Mouse (Mus musculus) lung, adult 2 months (tissue): ENCODE data around the gene CK137956. TPM values are rescaled to one million over a fixed set of nuclear protein-coding genes. Genes with fewer than 3 reads are reported as not detected.

Experiments
- DNase-seq: peaks from one replicate; pipeline ENCODE4 v3.0.0; 2022
- H3K4me1 ChIP-seq: fragments of 200-500 bp; 2 replicates; pipeline ENCODE4 v1.6.1; 2011; ENCODE audit warnings: low read length; ENCODE audit not compliant: control insufficient read depth, insufficient read depth
- H3K4me3 ChIP-seq: fragments of 200-500 bp; replicated peaks from 2 replicates; pipeline ENCODE3; 2011; ENCODE audit warnings: low read depth, mild to moderate bottlenecking, control low read depth, low read length; ENCODE audit errors: extremely low read depth
- CTCF ChIP-seq: fragments of 200-500 bp; IDR thresholded peaks from 2 replicates; pipeline ENCODE4 v1.5.1; 2011; ENCODE audit warnings: mild to moderate bottlenecking, low read length, control low read depth; ENCODE audit not compliant: insufficient read depth
- POLR2A ChIP-seq: fragments of 200-500 bp; IDR thresholded peaks from 2 replicates; pipeline ENCODE4 v1.6.1; 2011; ENCODE audit warnings: low read depth, mild to moderate bottlenecking, control low read depth, low read length, borderline replicate concordance; ENCODE audit errors: extremely low read depth
- WGBS: fragments of 180-500 bp; shearing (Covaris S2); methylation state at CpG from one replicate; pipeline ENCODE4 v1.1.7; 2018; 5-methylcytosine and 5-hydroxymethylcytosine counted together
- polyA plus RNA-seq: library from polyadenylated mRNA; depleted of rRNA; stranded (reverse); fragments of >200 nt; gene quantifications from 2 replicates; pipeline ENCODE4 v1.2.3, GENCODE M21; 2012; rRNA removed

The CK137956 gene
- not detected in 2 replicates for polyA plus RNA-seq

GRCm38 (mm10) chr4:127970901-127971868 lies at the start of gene CK137956:
Gene CK137956, minus strand, starts transcription at chr4:127970951.
- 5% methylated on average over 39 of the region's 39 CpGs for WGBS
- no peak for DNase-seq
- TF ChIP-seq POLR2A (no peak), CTCF (no peak)
- Histone ChIP-seq H3K4me3 (no peak within 1 kb of the TSS), H3K4me1 (no peaks in the 10 kb centered on the region)

DNA sequence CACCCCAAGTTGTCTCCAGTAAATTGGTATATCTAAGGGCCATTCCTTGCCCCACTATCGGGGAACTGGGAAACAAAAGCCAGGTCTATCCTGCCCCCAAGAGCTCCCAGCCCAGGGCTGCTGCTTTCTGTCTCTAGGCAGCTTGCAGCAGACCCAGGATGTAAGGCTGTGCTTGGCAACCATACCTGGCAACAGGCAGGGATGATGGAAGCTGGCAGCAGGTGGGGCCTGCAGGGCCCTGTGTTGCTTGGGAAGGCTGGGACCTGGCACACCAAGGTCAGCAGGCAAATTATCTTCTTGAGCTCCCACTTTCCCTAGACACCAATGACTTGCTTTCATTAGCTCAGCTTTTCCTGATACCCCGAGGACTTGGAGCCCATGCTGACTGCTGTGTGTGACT lies 48.7 kb upstream of the CK137956 start:
- no peak for DNase-seq
- Histone ChIP-seq H3K4me3 (no peak overlapping the region), H3K4me1 (no peaks in the 10 kb centered on the region)
- TF ChIP-seq POLR2A: no peak
- TF ChIP-seq CTCF: no peak
- 78% methylated on average over 2 of the region's 2 CpGs for WGBS

DNA sequence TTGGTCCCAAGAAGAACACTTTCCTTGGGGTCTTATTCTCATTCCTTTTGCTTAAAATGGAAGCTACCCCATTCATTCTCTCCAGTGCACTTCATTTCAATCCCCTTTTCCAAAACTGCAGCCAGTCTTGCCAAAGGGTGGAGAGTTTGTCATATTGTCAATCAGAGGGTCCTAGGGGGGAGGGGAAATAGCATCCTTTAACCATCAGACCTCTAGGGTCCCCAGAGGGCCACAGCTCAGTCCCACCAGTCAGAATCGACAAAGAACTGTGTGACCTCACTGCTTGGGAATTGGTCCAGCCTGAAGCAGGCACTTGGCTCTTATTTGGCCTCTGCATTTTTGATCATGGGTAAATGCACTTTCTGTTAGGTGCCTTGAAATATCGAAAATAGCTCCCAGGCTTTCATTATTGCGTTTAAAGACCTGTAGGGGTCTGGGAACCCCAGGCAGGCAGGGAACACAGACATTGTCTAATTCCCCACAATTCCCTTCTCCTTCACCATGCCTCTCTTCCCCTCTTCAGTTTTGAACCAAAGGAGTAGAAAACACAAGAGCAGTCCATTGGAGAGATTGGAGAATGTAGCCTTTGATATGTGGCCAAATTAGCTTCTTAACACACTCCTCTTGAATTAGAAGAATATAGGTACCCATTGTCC lies 34.2 kb upstream of the CK137956 start:
- DNase-seq: no peak
- no peak for TF ChIP-seq POLR2A
- no peak for TF ChIP-seq CTCF
- Histone ChIP-seq H3K4me3 (no peak overlapping the region), H3K4me1 (no peaks in the 10 kb centered on the region)
- 57% methylated on average over 3 of the region's 3 CpGs for WGBS

- Histone ChIP-seq H3K4me1 (no peaks in the 10 kb centered on the region), H3K4me3 (no peak overlapping the region)
- no peak for TF ChIP-seq POLR2A
- TF ChIP-seq CTCF: no peak
- WGBS: 41% methylated on average over 4 of the region's 4 CpGs
- DNase-seq: no peak
Measured at GRCm38 (mm10) chr4:128002638-128003101, 31.9 kb upstream of the CK137956 start.

DNA sequence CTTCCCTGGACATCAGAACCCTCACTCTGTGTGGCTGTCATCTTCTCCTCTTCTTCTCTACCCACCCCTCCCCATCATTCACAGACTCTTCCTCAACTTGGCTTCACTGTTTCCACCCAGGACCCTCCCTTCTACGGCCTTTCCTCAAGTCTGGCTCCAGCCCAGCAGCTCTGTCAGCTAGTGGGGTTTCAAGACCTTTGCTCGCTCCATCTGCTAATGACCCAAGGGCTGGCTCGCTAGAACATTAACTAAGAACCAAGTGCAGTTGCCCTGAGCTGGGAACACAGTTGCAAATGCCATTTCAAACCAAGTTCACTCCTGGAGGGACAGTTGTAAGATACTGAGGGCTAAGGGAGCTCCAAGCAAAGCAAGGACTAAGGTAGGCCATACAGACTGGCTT lies 28.5 kb upstream of the CK137956 start:
- Histone ChIP-seq H3K4me3 (no peak overlapping the region), H3K4me1 (no peaks in the 10 kb centered on the region)
- TF ChIP-seq POLR2A: no peak
- TF ChIP-seq CTCF: no peak
- no peak for DNase-seq
- WGBS: 72% methylated on average over 3 of the region's 3 CpGs

DNA sequence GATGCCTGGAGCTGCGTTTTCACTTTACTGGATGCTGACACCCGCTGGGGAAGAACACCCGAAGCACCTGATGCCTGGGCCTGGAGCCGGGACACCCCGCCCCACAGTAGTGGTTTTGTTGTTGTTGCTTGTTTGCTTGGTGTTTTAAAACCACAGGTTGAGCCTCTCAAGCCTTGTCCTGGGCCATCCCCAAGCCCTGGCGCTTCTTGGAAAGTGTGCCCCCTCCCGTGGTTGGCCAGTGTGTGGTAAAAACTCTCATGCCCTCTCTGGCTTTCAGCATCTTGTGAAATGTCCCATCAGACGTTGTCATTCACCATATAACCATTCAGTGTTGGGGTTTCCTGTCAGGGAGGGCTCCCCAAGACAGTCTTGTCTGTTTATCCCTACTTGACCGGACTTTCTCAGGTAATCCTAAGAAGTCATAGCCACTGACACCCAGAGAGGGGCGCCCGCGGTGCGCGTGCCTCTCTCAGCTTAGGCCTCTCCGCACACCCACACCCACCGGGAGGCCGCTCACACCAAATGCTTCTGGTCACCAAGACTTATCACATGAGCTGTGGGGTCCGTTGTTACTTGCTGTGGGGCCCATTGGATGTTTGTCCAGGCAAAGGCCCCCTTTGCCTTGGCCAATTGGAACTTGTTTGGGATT lies 18.7 kb upstream of the CK137956 start:
- 12% methylated on average over 18 of the region's 18 CpGs for whole genome bisulfite sequencing
- Histone ChIP-seq H3K4me3 (no peak overlapping the region), H3K4me1 (no peaks in the 10 kb centered on the region)
- no peak for DNase-seq
- TF ChIP-seq CTCF: no peak
- TF ChIP-seq POLR2A: no peak

- DNase-seq: no peak
- no peaks in the 10 kb centered on the region for H3K4me1 ChIP-seq
- no peak overlapping the region for H3K4me3 ChIP-seq
- TF ChIP-seq POLR2A (no peak), CTCF (no peak)
- WGBS: 4% methylated on average over 39 of the region's 39 CpGs
Measured at GRCm38 (mm10) chr4:127988526-127989180, 17.9 kb upstream of the CK137956 start.

DNA sequence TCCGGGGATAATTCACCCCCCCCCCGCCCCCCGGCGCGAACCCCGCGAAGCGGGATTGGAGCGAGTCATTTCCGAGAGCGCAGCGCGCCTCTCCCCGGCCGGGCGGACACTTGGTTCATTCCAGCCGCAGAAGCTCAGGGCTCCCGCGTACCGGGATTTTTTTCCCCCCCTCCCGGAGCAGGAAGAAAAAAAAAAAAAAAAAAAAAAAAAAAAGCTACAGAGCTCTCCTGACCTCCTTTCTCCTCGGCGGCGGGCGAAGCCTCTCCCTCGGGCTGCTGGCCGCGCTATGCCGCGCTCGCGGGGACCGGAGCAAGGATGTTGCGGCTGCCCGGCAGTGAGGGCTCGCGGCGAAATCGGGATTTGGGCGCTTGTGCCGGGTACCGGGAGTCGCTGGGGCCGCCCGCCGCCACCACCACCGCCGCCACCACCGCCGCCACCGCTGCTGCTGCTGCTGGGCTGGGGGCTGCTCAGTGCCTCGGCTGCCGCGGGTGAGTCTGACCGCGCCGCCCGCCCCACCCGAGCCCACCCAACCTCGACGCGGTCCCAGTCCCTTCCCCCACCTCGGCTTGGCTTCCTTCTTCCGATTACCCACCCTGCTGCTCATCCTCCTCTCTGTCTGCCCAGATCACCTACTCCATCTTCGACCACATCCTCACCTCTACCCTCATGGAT lies 17.2 kb upstream of the CK137956 start, which contains the start of gene Csmd2:
Csmd2 (plus strand) TSS at position 74 of the 672 bp plus-strand sequence.
- under 1% methylated on average over 55 of the region's 65 CpGs for WGBS
- Histone ChIP-seq H3K4me1 (no peaks in the 10 kb centered on the region), H3K4me3 (no peak within 1 kb of the TSS)
- DNase-seq: no peak
- TF ChIP-seq POLR2A (no peak), CTCF (no peak)
